Mouse (Mus musculus): ENCODE data around the gene Car5a.

- TF ChIP-seq ZC3H11A (IDR thresholded peaks at IDR 0.05; ENCODE audit: borderline replicate concordance, low read depth, low read length) (no peak), HCFC1 (IDR thresholded peaks at IDR 0.05; ENCODE audit: borderline replicate concordance, insufficient read depth, low read length) (no peak), MAFK (IDR thresholded peaks at IDR 0.05; ENCODE audit: insufficient read depth, low read depth, low read length) (peak; percentile 90)
Observed at GRCm38 (mm10) chr8:121938732-121939131, 6.0 kb downstream of the Car5a start.
